Mouse (Mus musculus): ENCODE measurements around the gene Scyl3.

Scyl3 gene

DNA sequence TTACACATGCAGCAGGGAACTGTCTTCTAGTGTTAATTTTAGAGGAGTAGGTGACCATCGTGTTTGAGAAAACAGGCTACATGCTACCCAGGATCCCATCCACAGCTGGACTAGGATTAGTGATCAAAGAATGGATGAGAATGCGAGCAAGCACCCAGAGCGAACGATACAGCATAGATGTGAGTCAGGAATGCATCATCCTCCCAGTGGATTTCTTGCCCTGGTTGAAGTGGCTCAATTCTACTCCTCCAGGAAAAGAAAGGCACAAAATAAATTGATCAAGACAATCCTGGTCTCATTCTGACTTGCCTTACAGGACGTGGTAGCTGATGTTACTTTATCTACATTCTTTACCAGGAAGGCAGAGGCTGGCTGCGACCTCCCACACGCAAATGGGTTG lies at the start of gene Scyl3:
Gene Scyl3 (plus strand): TSS at position 255 of the 400 bp plus-strand sequence.
- no peak for DNase-seq

DNA sequence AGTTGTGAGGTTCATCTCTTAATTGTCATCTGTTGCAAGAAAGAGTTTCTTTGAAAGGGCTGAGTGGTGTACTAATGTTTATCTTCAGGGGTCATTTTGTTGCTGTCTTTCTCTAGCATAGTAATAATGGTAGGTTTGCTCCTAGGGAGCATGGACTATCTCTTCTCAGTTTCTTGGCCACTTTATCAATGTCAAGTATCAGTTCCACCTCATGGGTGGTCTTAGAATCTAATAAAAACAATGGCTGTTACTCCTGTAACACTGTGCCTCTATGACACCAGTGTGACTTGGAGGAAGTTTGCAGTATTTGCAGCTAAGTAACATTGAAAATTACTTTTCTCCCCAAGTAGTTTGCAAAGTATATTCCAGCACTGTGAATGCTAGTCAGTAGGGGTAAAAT lies 39.3 kb upstream of the Scyl3 start:
- no peak for DNase-seq

DNA sequence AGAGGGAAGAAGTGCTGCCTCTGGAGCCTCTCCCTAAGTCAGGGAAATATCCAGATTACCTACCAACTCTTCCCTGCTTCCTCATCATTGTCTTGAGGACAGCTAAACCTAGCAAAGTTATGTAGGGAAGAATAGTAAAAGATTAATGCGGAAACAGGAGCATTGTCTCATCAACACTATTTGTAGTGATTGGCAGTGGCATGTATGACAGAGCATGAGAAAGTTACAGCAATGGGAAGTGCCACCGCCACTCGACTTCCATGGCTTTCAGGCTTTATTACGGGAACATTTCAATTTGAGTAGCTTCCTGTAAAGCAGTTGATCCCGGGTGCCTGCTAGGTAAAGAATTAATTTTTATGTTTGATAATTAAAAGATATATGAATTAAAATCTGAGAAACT lies 35.6 kb upstream of the Scyl3 start:
- DNase-seq = no peak

DNA sequence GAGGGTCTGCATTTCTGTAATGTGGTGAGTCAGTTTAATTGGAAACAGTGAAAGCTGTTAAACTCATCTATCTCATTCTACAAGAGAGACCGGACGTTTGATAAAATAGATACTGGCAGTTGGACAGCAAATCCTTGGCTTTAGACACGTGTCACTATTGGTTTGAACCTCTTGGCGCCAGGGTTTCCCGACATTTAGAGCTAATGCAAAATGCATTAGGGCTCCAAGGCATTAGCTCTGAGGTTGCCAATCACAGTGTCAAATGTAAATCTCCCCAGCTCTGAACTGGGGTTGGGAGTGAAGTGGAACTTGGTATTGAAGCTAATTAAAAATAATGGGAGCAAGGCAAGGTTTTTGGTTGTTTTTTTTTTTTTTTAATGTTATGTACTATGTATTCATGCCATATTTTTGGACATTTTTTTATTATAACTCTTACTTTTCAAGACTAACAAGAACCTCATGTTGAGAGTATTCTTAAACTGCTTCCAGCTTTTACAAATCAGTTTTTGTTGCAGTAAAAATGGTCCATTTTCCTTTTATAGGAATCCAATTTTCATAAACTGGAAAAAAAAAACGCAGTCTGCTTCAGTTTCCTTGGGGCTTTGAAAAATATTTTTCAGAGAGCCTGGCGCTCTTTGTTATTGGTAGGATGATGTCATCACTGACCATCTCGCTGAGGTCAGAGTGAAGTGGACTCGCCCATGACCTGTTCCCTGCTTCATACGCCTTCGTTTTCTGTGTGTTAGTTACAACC lies 34.9 kb upstream of the Scyl3 start:
- DNase-seq = no peak

DNA sequence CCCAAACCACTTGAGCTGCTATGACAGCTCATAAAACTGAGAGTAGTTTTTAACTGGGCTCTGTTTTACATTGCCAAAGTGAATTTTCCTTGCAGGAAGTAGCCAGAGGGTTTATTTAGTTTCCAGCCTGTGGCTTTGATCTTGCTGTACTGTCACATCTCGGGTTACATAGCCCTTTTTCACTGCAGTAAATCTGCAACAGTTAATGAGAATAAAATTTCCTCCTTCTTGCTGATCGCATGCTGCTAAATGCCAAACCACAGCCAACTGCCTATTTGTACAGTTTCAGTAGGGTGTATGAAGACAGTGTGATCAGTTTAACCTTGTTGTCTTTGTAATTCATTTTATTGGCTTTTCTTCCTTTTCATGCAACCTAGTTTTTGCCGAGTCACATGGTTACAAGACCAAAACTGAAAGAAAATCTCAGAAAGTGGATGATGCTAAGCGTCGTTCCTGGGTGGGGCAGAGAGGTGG lies 30.6 kb upstream of the Scyl3 start:
- no peak for DNase-seq

DNA sequence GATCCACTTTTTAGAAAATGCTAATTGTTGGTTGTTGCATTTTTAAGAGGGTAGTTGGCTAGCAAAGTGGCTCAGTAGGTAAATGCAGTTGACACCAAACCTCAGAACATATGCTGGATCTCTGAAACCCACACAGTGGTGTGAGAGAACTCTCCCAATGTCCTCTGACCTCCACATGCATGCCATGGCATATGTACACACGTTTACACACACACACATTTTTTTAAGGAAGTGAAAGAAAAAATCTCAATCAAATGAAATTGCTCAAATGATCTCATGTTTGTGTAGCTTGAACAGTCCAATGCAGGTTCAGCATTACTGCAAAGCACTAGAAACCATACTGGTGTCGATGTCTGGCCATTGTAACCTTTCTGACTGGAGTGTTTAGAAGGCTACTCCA lies 29.3 kb upstream of the Scyl3 start:
- DNase-seq = no peak

DNA sequence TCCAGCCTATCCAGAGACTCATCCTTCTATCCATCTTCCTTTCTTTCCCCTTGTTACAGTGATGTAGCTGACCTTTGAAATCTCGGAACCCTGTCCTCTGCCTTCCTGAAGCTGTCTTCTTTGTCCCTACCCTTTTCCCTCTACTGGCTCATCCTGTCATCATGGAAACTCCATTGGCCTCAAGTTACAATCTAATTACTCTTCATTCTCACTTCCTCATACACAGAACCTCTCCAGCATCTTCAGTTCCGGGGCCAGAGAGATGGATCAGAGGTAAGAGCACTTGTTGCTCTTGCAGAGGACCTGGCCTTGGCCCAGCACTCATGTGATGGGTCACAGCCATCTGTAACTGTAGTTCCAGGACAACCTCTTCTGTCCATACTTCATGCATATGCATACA lies 28.7 kb upstream of the Scyl3 start:
- no peak for DNase-seq

DNA sequence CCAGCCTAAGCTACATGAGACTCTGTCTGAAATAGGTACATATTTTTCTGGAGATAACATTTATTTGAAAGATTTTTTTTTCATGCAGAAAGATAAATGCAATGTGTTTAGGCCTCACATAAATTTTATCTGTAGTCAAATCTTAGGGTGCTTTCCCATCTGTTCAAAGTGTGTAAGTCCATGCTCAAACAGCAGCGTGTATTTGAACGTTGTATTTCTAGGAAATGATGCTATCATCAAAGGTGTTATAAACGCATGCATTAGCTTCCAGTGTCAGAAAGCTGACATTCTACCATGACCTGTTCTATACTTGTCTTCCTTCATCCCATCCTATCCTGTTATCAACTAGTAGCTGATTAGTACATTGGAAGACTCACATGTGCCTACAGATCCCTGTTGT lies 25.5 kb upstream of the Scyl3 start:
- no peak for DNase-seq

DNA sequence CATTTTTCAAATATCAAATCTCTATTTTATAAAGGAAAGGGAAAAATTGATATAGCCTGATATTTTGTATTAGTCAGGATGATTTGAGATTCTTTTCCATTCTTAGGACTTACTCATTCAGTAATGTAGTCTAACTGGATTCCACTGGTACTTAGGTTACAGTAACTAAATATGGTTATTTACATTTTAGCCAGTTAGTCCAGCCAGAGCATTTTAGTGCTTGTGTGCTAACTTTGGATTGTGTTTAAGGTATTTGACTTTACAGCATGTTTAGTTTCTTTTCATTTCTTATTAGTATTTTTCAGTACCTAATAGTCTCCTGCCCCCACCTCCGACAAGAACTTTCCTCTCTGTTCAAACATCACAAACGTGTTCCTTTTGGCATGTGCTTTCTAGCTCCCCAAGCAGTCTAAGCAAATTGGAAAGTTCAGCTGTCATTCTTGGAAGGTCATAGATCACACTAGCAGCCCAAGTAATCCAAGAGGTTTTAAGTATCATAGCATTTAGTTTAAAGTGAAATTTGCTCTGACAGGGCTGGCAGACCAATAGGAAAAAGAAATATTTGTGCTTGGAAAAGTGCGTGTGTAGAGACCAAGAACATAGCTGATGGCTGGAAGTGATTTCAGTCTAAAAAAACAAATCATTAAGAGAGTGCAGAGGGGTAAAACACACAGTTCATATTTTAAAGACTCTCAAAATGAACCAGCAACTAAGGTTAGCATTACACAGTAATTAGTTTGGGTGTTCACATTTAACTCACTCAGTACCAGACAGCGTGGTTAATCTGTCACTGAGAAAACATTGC lies 21.7 kb upstream of the Scyl3 start:
- DNase-seq = no peak

DNA sequence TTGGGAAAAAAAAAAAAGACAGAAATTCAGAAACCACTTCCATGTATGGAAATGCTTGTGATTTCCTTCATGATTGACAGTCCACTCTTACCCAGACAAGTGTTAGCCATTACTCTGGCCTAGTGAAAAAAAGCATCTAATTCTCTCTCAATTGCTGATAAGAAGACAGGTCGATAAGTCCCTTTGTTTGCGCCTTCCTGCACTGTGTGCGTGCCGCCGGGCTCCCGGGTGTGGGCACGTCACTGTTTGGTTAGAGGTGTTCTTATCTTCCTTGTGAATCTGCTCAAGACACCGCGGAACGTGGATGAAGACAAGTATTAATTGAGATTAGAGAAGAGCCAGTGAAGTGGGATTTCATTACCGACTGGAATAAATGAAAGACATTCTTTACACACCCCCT lies 20.5 kb upstream of the Scyl3 start:
- no peak for DNase-seq

DNA sequence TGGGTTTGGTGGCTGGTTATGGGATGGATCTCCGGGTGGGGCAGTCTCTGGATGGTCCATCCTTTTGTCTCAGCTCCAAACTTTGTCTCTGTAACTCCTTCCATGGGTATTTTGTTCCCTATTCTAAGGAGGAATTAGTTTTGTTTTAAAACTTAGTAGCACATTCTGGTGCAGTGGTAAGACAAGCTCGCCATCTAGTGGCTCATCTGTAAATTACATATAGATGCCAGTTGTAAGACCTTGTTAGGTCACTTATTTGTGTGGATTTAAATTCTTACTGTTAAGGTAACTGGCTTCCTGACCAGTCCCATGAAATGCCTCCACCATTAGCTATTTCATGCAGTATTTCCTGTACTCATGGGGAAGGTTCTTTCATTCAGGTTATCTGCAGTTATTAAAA lies 18.6 kb upstream of the Scyl3 start:
- DNase-seq = peak; percentile 69

DNA sequence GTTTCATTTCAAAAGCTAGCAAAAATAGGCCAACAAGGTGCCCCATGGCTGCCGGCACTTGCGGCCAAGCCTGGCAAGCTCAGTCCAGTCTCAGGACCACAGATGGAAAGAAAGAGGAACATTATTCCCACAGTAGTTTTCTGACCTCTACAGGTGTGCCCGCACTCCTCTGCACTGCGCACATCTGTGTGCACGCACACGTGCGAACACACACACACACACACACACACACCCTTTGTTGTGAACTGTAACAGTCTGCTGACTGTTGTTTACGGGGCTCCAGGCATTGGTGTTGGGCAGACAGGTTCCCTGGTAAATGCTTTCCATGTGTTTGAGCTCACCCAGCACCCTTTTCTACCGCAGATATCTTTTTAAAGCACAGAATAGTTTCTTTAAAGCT lies 18.1 kb upstream of the Scyl3 start:
- no peak for DNase-seq

DNA sequence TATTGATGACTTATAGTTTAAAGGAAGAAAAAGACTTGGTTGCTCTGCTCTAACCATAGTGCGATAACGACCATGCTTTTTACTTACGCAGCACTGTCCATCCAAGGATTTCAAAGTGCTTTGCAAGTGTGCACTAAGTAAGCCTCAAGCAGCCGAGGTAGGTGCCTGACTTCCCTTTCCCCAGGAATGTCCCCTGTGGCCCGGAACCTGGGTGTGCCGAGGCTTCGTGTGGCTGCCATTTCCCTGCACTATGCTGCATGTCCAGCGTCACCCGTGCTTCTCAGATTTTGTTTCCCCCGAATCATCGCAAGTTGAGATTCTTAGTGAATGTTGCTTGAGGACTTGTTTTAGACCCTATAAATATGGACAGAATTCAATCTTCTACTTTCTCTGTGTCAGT lies 16.9 kb upstream of the Scyl3 start:
- no peak for DNase-seq

DNA sequence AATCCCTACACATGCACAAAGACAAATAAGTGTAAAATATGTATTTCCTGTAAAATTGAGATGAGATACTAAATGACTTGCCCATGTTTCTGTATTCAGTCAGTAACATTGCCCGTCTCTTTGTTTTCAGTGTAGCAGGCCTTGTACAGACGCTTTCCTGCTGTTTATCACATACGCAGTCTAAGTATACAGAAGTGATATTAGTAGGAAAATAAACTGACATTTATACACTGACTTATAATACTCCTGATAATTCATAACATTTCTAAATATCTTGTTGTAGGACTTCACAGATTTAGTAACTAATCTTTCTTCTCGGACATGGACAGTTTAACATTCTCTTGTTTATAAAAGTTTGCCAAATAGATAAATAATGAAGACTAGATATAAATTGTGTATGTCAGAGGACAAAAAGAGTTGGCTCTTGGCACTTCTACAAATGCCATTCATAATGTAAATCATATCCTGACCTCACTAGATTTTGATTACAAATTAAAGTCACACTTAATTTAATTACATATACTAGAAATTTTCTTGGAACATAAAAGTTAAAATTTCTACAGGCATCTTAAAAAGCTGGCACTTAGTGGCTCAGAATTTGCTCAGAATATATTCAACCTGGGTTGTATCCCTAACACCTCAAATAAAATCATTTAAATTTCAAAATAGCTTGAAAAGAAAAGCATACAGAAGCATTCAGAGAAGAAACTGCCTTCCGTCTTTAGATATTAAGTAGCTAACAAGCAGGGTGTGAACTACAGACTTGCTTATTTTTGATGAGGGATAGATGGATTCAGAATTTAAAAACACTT lies 11.3 kb upstream of the Scyl3 start:
- DNase-seq = no peak

DNA sequence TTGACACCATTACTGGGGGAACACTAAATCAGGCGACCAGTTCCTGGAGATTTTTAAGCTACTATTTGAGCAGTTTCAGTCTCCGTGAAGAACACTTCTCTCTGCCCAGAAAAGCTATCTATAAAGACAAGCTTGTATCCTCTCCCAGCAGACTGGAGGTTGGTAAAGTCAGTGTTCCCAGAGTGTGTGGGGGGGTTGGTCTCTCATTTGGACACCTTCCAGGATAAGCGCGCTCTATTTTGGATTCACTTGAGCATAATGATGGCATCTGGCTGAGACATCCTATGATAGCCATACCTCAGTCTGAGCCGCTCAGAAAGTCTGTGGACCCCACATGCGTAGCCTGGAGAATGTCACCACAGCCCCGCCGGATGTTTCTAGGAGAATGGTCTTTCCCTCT lies 4.8 kb upstream of the Scyl3 start:
- DNase-seq = no peak

DNA sequence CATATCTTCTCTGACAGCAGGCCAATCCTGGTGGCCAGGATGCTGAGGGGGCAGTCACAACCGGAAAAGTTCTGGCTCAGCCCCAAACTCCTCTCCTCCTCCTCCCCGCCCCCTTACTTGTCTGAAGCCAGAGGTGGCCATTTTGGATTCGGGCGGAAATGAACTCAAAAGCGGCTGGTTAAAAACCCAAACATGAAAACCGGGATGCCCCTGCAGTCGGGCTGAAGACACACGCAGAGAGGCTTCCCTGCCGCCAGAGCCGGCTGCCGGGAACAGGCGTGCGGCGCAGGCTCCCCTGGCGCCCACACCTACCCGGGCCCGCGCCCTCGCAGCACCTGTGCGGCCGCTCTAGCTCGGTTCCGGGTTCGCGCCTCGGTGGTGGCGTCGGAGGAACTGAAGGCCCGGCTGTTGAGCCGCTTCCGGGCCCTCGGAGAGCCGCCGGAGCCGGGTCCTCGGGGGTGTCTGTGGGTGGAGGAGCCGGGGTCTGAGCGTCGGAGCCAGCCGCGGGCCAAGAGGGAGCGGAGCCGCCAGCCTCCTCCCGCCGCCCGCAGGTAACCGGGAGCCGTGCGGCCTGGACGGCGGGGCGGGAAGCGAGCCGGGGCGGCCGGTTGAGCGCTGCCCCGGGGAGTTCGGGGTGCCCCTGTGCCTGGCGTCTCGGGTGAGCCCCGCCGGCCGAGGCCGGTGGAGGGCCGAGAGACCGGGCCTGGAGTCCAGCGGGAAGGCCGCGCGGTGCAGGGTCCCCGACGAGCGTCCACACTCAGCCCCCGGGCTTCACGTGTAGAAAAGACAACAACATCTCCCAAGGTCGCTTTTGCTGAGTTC lies 947 bp downstream of the Scyl3 start:
- peak; percentile 93 for DNase-seq

DNA sequence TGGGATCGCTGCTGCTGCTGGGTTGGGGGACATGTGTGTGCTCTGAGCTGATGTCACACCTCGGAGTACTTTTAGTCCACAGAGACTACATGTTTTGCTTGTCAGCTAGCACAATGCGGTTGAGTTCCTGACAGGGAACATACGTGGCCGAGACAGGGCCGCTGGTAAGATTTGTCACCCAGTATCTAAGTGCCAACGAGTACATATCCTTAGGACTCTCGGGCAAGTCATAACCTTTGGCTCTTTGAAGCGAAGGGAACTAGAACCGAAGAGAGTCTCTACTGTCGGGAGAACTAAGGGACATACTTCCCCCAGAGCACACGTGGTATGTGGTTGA lies 1.5 kb downstream of the Scyl3 start:
- DNase-seq = no peak

DNA sequence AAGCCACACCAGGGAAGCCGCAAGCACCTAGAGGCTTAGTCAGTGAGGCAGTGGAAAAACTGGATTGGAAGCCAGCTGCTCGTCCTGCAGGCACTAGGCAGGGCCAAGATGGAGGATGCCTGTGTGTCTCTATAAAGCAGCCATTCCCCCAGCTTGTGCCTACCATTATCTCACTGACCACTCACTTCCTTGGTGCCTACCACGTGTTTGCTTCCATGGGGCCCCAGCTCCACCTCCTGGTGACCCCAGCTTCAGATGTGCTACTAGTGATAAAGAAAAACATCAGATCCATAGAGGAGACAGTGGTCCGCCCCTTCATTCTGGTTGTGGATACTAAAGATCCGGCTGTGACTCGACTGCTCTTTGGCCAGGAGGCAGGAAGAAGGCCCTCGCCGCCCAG lies 2.9 kb downstream of the Scyl3 start:
- DNase-seq = no peak

DNA sequence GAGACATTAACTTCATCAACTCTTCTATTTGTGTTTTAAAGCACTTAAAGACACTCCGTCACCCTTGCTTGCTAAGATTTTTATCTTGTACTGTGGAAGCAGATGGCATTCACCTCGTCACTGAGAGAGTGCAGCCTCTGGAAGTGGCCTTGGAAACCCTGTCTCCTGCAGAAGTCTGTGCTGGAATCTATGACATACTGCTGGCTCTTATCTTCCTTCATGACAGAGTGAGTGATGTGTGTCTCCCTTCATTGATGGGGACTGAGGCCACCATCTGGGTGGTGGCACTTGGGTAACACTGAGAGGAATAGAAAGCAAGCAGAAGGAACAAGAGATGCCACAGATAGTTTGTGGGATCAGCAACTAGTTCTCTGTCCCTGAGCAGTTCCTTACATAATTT lies 5.7 kb downstream of the Scyl3 start:
- DNase-seq = no peak

DNA sequence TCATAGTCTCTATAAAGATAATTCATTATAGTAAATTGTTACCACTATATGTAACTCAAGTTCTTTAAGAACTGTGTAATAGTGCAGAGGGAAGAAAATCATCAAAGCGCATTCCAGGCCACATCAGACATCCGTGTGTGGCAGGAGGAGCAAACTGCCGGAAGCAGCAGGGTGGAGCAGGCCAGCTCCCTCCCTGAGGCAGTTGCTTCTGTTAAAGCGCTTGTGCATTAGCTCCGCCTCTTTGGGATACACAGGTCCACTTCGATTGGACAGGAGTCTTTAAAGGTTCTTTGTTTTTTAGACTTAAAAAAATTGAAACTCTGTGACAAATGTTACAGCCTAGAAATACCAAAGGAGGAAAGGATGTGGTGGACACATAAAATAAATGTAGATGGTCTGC lies 13.2 kb downstream of the Scyl3 start:
- DNase-seq = no peak

DNA sequence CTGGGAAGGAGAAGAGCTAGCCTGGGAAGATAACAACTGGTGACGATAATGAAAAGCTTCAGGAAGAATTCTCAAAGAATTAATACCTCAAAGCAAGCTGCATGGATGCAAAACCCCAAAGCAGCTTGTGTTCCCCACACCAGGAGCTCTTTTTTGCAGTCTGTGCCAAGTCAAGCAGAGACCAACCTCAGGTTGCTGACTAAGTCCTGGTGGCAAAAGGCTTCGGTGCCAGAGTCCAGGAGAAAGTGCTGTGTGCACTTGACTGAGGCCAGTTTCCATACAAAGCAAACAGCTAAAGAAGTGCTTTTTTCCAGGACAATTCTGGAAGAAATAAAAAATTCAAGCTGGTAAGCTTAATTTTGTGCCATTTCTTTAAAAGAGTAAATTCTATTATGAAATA lies 24.5 kb downstream of the Scyl3 start:
- DNase-seq = peak; percentile 61

DNA sequence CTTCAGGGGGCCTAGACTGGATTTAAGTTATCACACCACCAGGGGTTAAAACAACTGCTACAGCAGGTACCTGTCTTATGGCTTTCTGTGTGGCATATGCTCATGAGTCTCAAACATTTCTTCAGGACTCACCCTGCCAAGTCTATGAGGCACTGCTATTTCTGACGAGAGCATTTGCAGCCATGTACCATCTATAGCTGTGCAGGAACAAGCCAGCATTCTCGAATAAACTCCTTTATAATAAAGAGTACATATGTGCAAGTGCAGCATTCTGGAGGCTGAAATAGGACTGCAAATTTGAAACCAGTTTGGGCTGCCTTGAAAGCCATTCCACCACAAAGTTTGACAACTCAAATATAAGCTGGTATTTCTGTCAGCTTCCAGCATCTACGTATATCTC lies 29.1 kb downstream of the Scyl3 start:
- DNase-seq = no peak

All from kidney, adult 9 months (tissue).